Mouse (Mus musculus) B cell, adult 2 months (primary cell): ENCODE results near the gene Spint5.

Experiments used
- DNase-seq, 2 experiments: peaks; one replicate each; pipeline ENCODE4 v3.0.0; 2022

The Spint5 gene

DNA sequence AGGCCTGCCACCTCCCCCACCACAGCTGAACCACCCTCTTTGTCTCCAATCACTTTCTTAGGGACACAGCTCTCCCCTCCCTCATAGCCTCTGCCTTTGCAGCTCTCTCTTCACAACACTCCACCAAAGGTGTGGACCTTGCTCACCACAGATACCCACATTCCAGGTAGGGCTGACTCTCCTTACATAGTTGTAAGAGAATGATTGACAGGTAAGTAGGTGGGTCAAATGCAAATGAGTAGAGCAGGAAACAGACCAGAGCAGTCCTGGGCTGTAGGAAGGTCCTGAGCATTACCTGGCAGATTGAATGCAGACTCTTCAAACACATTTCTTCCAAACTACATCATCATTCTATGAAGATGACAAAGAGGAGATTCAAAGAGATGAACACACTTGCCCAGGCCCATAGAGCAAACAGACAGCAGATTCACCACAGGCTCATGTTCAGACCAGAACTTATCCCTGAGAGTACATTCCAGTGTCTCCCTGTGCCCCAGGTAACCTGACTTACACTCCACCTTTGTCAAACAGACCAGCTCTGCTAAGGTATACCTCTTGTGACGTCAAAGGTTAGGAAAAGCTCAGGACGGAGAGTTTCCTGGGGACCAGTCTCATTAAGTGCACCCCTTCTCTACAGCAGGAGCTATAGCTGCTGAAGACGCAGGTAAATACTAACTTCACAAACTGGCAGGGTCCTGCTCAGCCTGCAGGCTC, 22.4 kb downstream of the Spint5 start:
- DNase-seq: no peak

DNA sequence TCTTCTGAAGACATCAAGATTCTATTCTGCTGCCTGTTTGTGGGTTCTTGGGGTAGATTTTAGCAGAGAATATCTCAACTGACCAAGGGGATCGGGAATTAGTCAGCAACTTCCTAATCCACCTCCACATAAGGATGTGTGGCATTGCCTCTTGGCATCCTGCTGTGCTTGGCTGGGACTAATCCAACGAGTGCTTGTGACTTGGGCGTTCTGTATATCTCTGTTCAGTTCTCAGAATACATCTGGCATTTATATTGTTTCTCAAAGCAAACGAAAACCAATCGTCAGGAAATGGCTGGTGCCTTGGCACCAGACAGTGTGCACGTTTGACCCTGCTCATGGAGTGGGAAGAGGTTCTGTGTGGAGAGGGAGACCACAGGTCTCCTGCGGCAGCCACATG, 24.8 kb downstream of the Spint5 start:
- no peak for DNase-seq

DNA sequence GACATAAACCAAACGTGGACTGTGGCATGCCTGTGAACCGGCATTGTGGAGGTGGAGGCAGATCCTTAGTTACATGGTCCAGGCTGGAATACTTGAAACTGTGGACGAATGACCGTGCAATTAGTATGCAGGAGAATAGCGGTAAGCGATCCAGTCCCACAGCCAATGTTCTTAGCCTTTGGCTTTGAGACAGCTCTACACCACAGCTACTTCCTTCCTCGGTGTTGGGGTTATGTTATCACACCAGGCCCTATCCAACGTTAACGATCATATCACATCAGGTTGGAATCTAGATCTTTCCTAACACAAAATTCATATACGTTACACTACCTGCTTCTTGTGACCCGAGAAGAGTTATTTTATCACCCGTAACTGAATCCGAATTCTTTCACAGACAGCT, 29.9 kb downstream of the Spint5 start:
- no peak for DNase-seq

- peak; percentile 96 to 97 for DNase-seq
These were observed 30.9 kb downstream of the Spint5 start, which contains the start of the genes Wfdc3 and Dnttip1 for GRCm38 (mm10) chr2:164745843-164746479. TSS of gene Wfdc3 (minus strand) at chr2:164745931. TSS of gene Dnttip1 (plus strand) at chr2:164745983.

DNA sequence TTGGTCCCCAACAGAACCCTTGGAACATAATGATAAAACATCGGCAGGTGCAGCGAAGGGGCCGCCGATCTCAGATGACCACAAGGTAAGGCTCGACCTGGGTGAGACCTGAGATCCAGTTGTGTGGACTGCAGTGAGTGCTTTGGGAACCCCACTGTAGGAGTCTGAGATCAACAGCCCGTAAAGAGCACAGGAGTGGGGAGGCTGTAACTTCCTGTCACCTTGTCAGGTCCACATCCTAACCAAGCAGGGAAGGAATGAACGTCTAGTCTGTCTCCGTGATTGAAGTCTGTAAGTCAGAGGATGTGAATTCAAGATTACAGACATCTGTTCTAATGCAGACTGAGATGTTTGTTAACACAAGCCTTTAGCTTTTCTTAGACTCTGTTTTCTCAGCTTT, 31.6 kb downstream of the Spint5 start:
- DNase-seq: no peak

DNA sequence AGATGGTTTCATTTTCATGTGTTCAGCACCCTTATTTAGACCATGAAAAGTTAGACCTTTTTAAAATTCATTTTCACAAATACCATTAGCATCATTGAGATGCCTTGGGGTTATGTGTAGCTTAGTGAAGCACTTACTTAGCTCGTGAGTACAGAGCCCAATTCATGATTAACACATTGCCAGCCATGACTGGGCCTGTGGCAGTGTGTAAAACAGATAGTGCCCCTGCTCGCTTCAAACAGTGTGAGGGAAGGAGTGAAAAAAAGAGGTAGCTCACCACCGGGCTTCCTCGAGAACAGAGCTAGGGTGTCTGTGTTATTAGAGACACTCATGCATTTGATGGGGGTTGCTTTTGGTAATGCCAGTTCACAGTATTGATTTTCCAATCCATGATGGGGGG, 33.1 kb downstream of the Spint5 start:
- DNase-seq: no peak

DNA sequence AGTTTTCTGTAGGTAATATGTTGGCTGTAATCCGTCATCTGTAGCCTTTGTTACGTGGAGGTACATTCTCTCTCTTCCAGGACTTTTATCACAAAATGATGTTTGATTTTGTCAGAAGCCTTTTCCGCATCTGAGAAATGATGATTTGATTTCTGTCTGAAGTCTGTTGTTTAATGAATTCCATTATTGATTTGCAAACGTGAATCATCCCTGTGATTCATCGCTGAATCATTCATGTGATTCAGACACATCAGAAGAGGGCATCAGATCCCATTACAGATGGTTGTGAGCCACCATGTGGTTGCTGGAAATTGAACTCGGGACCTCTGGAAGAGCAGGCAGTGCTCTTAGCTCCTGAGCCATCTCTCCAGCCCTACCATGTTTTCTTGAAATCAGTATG, 33.9 kb downstream of the Spint5 start:
- DNase-seq: no peak

GRCm38 (mm10) chr2:164752454-164752853, 37.3 kb downstream of the Spint5 start:
- DNase-seq: no peak

- DNase-seq: no peak
These were observed 39.0 kb downstream of the Spint5 start for GRCm38 (mm10) chr2:164754105-164754504.

GRCm38 (mm10) chr2:164754800-164755199, 39.7 kb downstream of the Spint5 start:
- DNase-seq: no peak

DNA sequence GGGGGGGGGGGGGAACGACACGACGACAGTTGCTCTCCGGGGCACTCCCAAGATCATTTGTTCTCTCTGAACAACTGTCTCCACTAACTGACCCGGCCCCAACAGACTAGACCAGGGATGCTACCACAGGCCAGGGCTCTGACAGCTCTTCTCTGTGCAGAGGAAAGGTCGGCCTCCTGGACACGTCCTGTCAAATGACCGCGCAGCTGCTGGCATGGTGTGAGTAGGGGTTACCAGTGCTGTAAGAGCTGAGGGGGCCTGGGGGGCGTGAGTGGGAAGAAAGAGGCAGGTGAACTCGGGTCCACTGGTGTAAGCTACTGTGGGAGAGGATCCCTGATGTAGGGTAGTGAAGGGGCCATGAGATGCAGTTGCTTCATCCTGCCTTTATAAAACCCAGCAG, 42.7 kb downstream of the Spint5 start:
- DNase-seq: no peak

GRCm38 (mm10) chr2:164758692-164759091, 43.6 kb downstream of the Spint5 start:
- DNase-seq: no peak

DNA sequence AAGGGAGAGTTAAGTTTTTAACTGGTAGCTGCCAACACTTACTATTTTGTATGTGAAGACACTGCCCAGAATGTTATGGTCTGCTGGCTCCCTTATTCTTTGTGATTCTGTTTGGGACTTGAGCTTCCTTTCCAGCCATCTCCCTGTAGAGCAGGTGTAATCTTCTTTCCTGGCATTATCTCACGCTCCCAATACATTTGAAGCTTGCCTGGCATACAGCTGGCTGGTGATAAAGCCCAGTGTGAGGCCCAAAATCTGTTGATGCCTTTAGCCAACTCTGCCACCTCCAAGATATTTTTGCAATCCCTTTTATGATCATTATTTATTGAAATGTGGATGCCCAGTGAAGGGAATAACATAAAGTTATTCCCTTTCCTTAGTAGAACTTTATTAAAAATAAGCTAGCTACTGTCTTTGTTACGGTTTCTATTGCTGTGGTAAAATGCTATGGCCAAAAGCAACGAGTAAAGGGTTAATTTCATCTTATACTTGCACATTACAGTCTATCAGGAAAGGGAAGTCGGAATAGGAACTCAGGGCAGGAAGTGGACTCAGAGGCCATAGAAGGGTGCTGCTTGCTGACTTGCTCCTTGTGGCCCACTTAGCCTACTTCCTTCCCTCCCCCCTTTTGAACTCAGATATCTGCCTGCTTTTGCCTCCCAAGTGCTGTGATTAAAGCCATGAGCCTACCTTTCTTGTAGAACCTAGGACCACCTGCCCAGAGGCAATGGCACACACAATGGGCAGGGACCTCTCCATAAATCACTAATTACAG, 45.1 kb downstream of the Spint5 start:
- DNase-seq: no peak

DNA sequence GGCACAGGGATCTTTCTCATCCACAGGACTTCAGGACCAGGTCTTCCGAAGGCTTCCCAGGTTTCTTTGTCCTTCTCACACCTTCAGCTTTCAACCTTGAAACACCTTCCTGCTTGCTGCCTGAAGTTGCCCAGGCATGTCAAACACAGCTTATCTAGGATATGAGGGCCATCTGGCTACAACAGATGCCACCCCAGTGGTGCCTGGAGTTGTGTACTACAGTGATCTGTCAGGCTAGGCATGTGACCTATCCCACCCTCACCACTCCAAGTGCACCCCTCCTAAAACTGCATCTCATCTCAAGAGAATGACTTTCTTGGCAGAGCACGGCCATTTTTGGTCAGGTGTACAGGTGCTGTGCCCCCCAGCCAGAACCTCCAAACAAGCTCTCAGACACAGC, 46.4 kb downstream of the Spint5 start:
- DNase-seq: no peak

- DNase-seq: no peak
These were observed 46.9 kb downstream of the Spint5 start for GRCm38 (mm10) chr2:164761971-164762370.

DNA sequence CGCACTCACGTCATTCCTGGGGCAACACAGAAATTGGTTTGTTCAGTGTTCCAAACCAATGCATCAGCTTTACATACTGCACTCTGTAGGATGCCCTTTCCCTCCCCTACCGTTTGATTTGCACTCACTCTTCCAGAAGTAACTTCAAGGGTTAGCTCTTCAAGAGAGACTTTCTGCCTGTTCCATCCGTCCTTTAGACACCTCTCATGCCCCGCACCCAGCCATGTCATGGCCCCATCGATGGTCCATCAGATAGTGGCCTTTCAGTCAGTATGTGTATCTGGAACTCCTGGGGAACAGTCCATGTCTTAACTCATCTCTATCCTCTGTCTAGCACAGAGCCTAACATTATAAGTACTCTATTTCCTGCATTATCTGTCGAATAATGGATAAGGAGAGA, 47.5 kb downstream of the Spint5 start:
- no peak for DNase-seq

GRCm38 (mm10) chr2:164765841-164766240, 50.7 kb downstream of the Spint5 start:
- DNase-seq: no peak
